Mouse (Mus musculus) stomach, postnatal 0 days (tissue): ENCODE data around the gene Rbms1.

Source experiments
- CTCF ChIP-seq: IDR thresholded peaks from 2 replicates; pipeline ENCODE4 v1.5.1; 2016; ENCODE audit warnings: antibody characterized with exemption, low read depth, mild to moderate bottlenecking, moderate library complexity
- EP300 ChIP-seq: optimal IDR thresholded peaks from 2 replicates; pipeline ENCODE3; 2016; ENCODE audit warnings: antibody characterized with exemption

GRCm38 (mm10) chr2:60918401-60918800, 44.6 kb downstream of the Rbms1 start:
- no peak for TF ChIP-seq CTCF
- no peak for TF ChIP-seq EP300
